Comparison of ENCODE assay signal across 22 mouse cellular contexts in the genomic region with DNA sequence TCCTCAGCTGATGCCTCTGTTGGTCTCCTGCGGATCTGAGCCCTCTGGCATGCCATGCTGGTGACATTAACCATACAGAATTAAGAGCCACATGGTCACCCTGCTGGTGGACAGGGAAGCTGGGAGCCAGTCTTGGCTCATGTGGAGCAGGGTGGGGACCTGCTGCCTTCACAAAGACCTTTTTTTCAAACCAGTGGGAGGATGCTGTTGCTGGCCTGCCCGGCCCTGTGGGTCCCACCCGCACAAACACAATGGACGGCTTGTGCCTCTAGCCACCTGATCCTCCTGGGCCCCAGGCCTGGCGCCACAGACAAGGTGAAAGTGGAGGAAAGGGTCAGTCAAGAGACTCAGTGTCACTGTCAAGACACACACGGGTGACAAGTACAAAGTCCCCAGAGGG.
DNase-seq lines count a peak whose midpoint lies in the region; ATAC-seq and TF ChIP-seq lines count a peak whose summit lies in the region.
"Had no signal": no experiment of that assay in that cellular context is flagged by ENCODE, and none has a peak within 500 bp of the region (broad histone marks: within the 10 kb centered on the region; RNA-seq: fewer than 3 reads in every experiment).

No protein-coding gene starts in this region.

- ATAC-seq in heart, embryonic 12.5 days (ENCODE audit: insufficient number of reproducible peaks, low FRiP score): no peak
- peak; percentile 17; the same call in 1 of the 2 replicates for ATAC-seq in limb, embryonic 13.5 days (ENCODE audit: low FRiP score, low read depth)
- ATAC-seq in stomach, postnatal 0 days (ENCODE audit: low FRiP score, low TSS enrichment): 0 out of 2 replicates have a peak, but pooled peaks have one; percentile 18
- ATAC-seq: CD4-positive, CD25-positive, alpha-beta regulatory T cell, adult 4 months; forebrain, embryonic 15.5 days had no signal

- peaks cover 4% of the 10 kb centered on the region for H3K4me1 ChIP-seq in heart, adult 2 months (ENCODE audit: control insufficient read depth, insufficient read depth, low read length)
- peaks cover 18% of the 10 kb centered on the region for H3K4me1 ChIP-seq in heart, embryonic 12.5 days (replicated peaks)
- H3K4me1 ChIP-seq in limb, embryonic 13.5 days: peaks cover 13% of the 10 kb centered on the region
- H3K4me1 ChIP-seq in limb, embryonic 10.5 days: peaks cover 8% of the 10 kb centered on the region
- H3K4me1 ChIP-seq in ES-E14 (ENCODE audit: control insufficient read depth in 2 of 2, insufficient read depth in 2 of 2, low read length in 2 of 2, poor library complexity in 1 of 2): peaks cover 9 to 15% of the 10 kb centered on the region in 2 experiments; a peak in 3 of 4 replicates
- peaks cover 13% of the 10 kb centered on the region for H3K4me1 ChIP-seq in stomach, postnatal 0 days (replicated peaks; ENCODE audit: control insufficient read depth, insufficient read depth)

- no peak overlapping the region for H3K4me3 ChIP-seq in heart, adult 2 months
- no peak overlapping the region for H3K4me3 ChIP-seq in heart, embryonic 12.5 days
- H3K4me3 ChIP-seq in limb, embryonic 13.5 days: no peak overlapping the region
- no peak overlapping the region for H3K4me3 ChIP-seq in limb, embryonic 10.5 days
- H3K4me3 ChIP-seq in ES-E14 (ENCODE audit: insufficient read depth in 1 of 2, low read depth in 1 of 2, low read length in 2 of 2, poor library complexity in 1 of 2, severe bottlenecking in 1 of 2): no peak overlapping the region
- no peak overlapping the region for H3K4me3 ChIP-seq in stomach, postnatal 0 days (ENCODE audit: low read depth, low read length)
- H3K4me3 ChIP-seq: embryonic facial prominence, embryonic 15.5 days; forebrain, embryonic 15.5 days; hindbrain, embryonic 12.5 days; kidney, embryonic 15.5 days; lung, embryonic 15.5 days; midbrain, embryonic 12.5 days had no signal

- TF ChIP-seq EP300 in heart, adult 2 months (IDR thresholded peaks at IDR 0.05; ENCODE audit: insufficient read depth, low read depth, low read length): peak; percentile 40; the same call in 1 of the 2 replicates
- no peak for TF ChIP-seq EP300 in stomach, postnatal 0 days (optimal IDR thresholded peaks at IDR 0.05)

- intact Hi-C loops in heart, adult 2 months (cut with DNase I): no loop called here

- no peaks in the 10 kb centered on the region for H3K27me3 ChIP-seq in heart, adult 2 months (ENCODE audit: control insufficient read depth, insufficient read depth, low read length)
- no peaks in the 10 kb centered on the region for H3K27me3 ChIP-seq in heart, embryonic 12.5 days (replicated peaks)
- H3K27me3 ChIP-seq in limb, embryonic 13.5 days: no peaks in the 10 kb centered on the region
- no peaks in the 10 kb centered on the region for H3K27me3 ChIP-seq in limb, embryonic 10.5 days (ENCODE audit: low read depth, poor library complexity, severe bottlenecking)
- no peaks in the 10 kb centered on the region for H3K27me3 ChIP-seq in stomach, postnatal 0 days (ENCODE audit: control insufficient read depth, insufficient read depth, low read length)
- H3K27me3 ChIP-seq: embryonic facial prominence, embryonic 15.5 days; forebrain, embryonic 15.5 days; hindbrain, embryonic 12.5 days; kidney, embryonic 15.5 days; lung, embryonic 15.5 days; midbrain, embryonic 12.5 days had no signal

- H3K9me3 ChIP-seq in heart, embryonic 12.5 days (replicated peaks): no peaks in the 10 kb centered on the region
- no peaks in the 10 kb centered on the region for H3K9me3 ChIP-seq in limb, embryonic 13.5 days
- no peaks in the 10 kb centered on the region for H3K9me3 ChIP-seq in limb, embryonic 10.5 days (replicated peaks)
- H3K9me3 ChIP-seq in ES-E14 (ENCODE audit: control insufficient read depth, insufficient read depth, low read depth, low read length): no peaks in the 10 kb centered on the region
- H3K9me3 ChIP-seq in stomach, postnatal 0 days (ENCODE audit: control insufficient read depth, low read length): no peaks in the 10 kb centered on the region
- H3K9me3 ChIP-seq: embryonic facial prominence, embryonic 15.5 days; forebrain, embryonic 15.5 days; hindbrain, embryonic 12.5 days; kidney, embryonic 15.5 days; lung, embryonic 15.5 days; midbrain, embryonic 12.5 days had no signal

- 57% methylated on average over 6 of the region's 6 CpGs for WGBS in heart, adult 2 months
- 78% methylated on average over 6 of the region's 6 CpGs for WGBS in heart, embryonic 12.5 days
- 84% methylated on average over 6 of the region's 6 CpGs for WGBS in limb, embryonic 13.5 days
- WGBS in limb, embryonic 10.5 days: 90% methylated on average over 6 of the region's 6 CpGs
- WGBS in stomach, postnatal 0 days: 64% methylated on average over 6 of the region's 6 CpGs

- peak overlapping the region; percentile 54 for H3K27ac ChIP-seq in heart, adult 2 months
- H3K27ac ChIP-seq in heart, embryonic 12.5 days (ENCODE audit: poor library complexity, severe bottlenecking): no peak overlapping the region
- no peak overlapping the region for H3K27ac ChIP-seq in limb, embryonic 13.5 days
- no peak overlapping the region for H3K27ac ChIP-seq in limb, embryonic 10.5 days
- no peak overlapping the region for H3K27ac ChIP-seq in ES-E14 (ENCODE audit: insufficient read depth, low read depth, low read length, poor library complexity, severe bottlenecking)
- no peak overlapping the region for H3K27ac ChIP-seq in stomach, postnatal 0 days (replicated peaks)
- H3K27ac ChIP-seq: embryonic facial prominence, embryonic 15.5 days; forebrain, embryonic 15.5 days; hindbrain, embryonic 12.5 days; kidney, embryonic 15.5 days; liver, embryonic 14.5 days; lung, embryonic 15.5 days; midbrain, embryonic 12.5 days had no signal

- no peaks in the 10 kb centered on the region for H3K79me2 ChIP-seq in heart, adult 2 months (replicated peaks; ENCODE audit: control insufficient read depth, insufficient read depth, low read length)

- H3K9ac ChIP-seq in heart, adult 2 months (ENCODE audit: low read depth, low read length): no peak overlapping the region
- H3K9ac ChIP-seq in heart, embryonic 12.5 days: no peak overlapping the region
- H3K9ac ChIP-seq in limb, embryonic 13.5 days: no peak overlapping the region
- no peak overlapping the region for H3K9ac ChIP-seq in ES-E14 (ENCODE audit: insufficient read depth, low read depth, low read length, poor library complexity, severe bottlenecking)
- H3K9ac ChIP-seq in stomach, postnatal 0 days (ENCODE audit: low read length): no peak overlapping the region
- H3K9ac ChIP-seq: embryonic facial prominence, embryonic 15.5 days; forebrain, embryonic 15.5 days; hindbrain, embryonic 12.5 days; kidney, embryonic 15.5 days; liver, embryonic 14.5 days; lung, embryonic 15.5 days; midbrain, embryonic 12.5 days had no signal

- in situ Hi-C loops in ES-E14 (cut with MboI; ENCODE audit: low sequenced_read_pairs in 2 of 2, unreplicated experiment in 2 of 2): no loop called here

- no peak for TF ChIP-seq POLR2A in heart, adult 2 months (IDR thresholded peaks at IDR 0.05; ENCODE audit: insufficient read depth, low read depth, low read length)

- no peaks in the 10 kb centered on the region for H3K36me3 ChIP-seq in heart, adult 2 months (ENCODE audit: control insufficient read depth, insufficient read depth, low read length)
- no peaks in the 10 kb centered on the region for H3K36me3 ChIP-seq in heart, embryonic 12.5 days
- no peaks in the 10 kb centered on the region for H3K36me3 ChIP-seq in limb, embryonic 13.5 days
- H3K36me3 ChIP-seq in limb, embryonic 10.5 days: no peaks in the 10 kb centered on the region
- H3K36me3 ChIP-seq in ES-E14 (ENCODE audit: control insufficient read depth, insufficient read depth, low read length, poor library complexity, severe bottlenecking): no peaks in the 10 kb centered on the region
- H3K36me3 ChIP-seq in stomach, postnatal 0 days (ENCODE audit: control insufficient read depth, insufficient read depth, low read length): no peaks in the 10 kb centered on the region
- H3K36me3 ChIP-seq: embryonic facial prominence, embryonic 15.5 days; forebrain, embryonic 15.5 days; hindbrain, embryonic 12.5 days; kidney, embryonic 15.5 days; lung, embryonic 15.5 days; midbrain, embryonic 12.5 days had no signal

- TF ChIP-seq CTCF in heart, adult 2 months (IDR thresholded peaks at IDR 0.05): peak; percentile 38
- TF ChIP-seq CTCF in stomach, postnatal 0 days (IDR thresholded peaks at IDR 0.05; ENCODE audit: low read depth): no peak

- H3K4me2 ChIP-seq in heart, embryonic 12.5 days: no peak overlapping the region
- H3K4me2 ChIP-seq in limb, embryonic 13.5 days (replicated peaks): no peak overlapping the region
- H3K4me2 ChIP-seq in stomach, postnatal 0 days (replicated peaks; ENCODE audit: low read depth): no peak overlapping the region
- H3K4me2 ChIP-seq: embryonic facial prominence, embryonic 15.5 days; forebrain, embryonic 15.5 days; hindbrain, embryonic 12.5 days; kidney, embryonic 15.5 days; lung, embryonic 15.5 days; midbrain, embryonic 12.5 days had no signal

- peak in 1 of 2 experiments; percentile 47 for DNase-seq in heart, adult 2 months
- DNase-seq in limb, embryonic 10.5 days (ENCODE audit: low spot score): no peak
- DNase-seq in ES-E14 (ENCODE audit: low read depth, low spot score): no peak
- no peak for DNase-seq in stomach, postnatal 0 days (ENCODE audit: low spot score)
- DNase-seq in right cerebral cortex, adult 18-20 months: no peak
- DNase-seq: adrenal gland, postnatal 14 days; cerebellum, adult 8-10 months; cerebellum, postnatal 36 days; gastrocnemius, postnatal 14 days; kidney, adult 11 months; kidney, postnatal 36 days; layer of hippocampus, postnatal 36 days had no signal

TF ChIP-seq in ES-E14, 5 proteins besides CTCF, POLR2A, EP300 and RAD21:
- TF ChIP-seq HCFC1 (IDR thresholded peaks at IDR 0.05; ENCODE audit: borderline replicate concordance, insufficient read depth, low read length) (no peak), ZC3H11A (IDR thresholded peaks at IDR 0.05; ENCODE audit: borderline replicate concordance, low read depth, low read length) (no peak), MAFK (IDR thresholded peaks at IDR 0.05; ENCODE audit: insufficient read depth, low read depth, low read length) (no peak), CHD2 (IDR thresholded peaks at IDR 0.05; ENCODE audit: low read depth, low read length) (no peak), ZNF384 (IDR thresholded peaks at IDR 0.05; ENCODE audit: low read depth, low read length) (0 out of 2 replicates have a peak, but pooled peaks have one; percentile 21)
